Mouse (Mus musculus): Measurements from ENCODE around the gene Il1rl2.
A peak's percentile ranks its signal among the peaks of the same experiment; 100 is the strongest.
"Not testable (repeated sequence)": the region's sequence is repeated elsewhere in the genome, so short reads cannot be mapped to it uniquely, and the experiment has no call there.

Gene Il1rl2

GRCm38 (mm10) chr1:40324457-40324856, at the start of gene Il1rl2:
Il1rl2 (plus strand) TSS chr1:40324610.
- DNase-seq (ENCODE audit: extremely low read depth, low read depth): no peak

GRCm38 (mm10) chr1:40275285-40276013, 49.0 kb upstream of the Il1rl2 start:
- DNase-seq (ENCODE audit: extremely low read depth, low read depth): no peak

- no peak for DNase-seq (ENCODE audit: extremely low read depth, low read depth)
Measured at GRCm38 (mm10) chr1:40277944-40278343, 46.5 kb upstream of the Il1rl2 start.

- DNase-seq (ENCODE audit: extremely low read depth, low read depth): no peak
Measured at GRCm38 (mm10) chr1:40278720-40279119, 45.7 kb upstream of the Il1rl2 start.

DNA sequence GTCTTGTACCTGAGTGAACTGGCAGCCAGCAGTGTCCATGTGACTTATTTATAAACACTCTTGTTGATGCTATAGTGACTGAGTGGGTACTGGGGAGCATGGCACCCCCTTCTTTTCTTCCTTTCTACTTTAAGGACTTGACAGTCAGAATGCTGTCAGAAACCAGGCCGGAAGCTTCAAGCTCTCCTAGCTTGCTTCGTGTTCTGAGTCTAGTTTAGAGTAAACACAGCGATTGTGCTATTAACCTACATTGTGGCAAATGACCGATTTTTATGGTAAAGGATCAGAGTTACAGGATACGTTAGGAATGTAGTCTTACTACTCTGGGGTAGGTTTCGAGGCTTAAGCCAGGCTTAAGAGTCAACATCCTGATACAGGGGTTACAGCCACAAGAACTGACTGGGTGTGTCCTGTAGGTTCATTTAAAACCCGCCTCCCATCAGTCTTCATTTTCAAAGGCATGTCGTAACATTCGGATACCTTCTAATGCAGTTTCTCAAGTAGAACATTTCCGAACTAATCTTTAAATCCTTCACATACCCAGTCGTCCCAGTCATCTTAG, 45.1 kb upstream of the Il1rl2 start:
- no peak for DNase-seq (ENCODE audit: extremely low read depth, low read depth)

DNA sequence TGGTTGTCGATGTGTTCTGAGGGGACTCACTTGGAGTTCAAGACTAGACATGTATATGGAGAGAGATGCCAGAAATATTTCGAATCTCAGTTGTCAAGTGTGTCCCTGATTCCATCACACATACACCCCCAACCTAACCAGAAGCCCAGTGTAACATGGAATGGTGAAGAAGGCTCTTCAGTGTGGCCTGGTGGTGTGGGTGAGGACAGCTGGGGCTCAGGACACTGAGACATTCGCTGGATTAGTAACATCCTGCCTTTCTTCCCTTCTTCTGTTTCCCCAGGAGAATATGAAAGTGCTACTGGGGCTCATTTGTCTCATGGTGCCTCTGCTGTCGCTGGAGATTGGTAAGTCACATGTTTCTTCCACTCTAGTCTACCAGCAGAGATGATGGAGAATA, 42.5 kb upstream of the Il1rl2 start:
- no peak for DNase-seq (ENCODE audit: extremely low read depth, low read depth)

DNA sequence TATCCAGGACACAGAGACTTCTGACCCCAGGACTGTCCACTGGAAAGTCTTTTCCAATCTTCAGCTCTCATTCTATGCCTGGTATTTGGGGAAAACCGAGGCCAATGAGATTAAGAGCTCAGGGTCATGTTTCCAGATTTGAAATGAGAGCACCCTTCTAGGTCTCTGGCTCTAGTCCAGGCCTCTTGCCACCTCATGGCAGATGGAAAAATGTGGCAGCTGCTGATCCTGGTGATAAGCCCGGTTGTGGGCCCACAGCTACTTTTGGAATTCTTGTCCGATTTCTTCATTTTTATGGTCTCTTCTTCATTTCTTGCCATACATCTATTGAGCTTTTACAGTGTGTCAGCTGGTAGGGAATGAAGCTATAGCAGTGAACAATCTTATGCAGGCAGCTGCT, 42.0 kb upstream of the Il1rl2 start:
- no peak for DNase-seq (ENCODE audit: extremely low read depth, low read depth)

- no peak for DNase-seq (ENCODE audit: extremely low read depth, low read depth)
Measured at GRCm38 (mm10) chr1:40283995-40284394, 40.4 kb upstream of the Il1rl2 start.

- DNase-seq (ENCODE audit: extremely low read depth, low read depth): no peak
Measured at GRCm38 (mm10) chr1:40290489-40291255, 33.7 kb upstream of the Il1rl2 start.

GRCm38 (mm10) chr1:40292231-40292630, 32.2 kb upstream of the Il1rl2 start:
- no peak for DNase-seq (ENCODE audit: extremely low read depth, low read depth)

DNA sequence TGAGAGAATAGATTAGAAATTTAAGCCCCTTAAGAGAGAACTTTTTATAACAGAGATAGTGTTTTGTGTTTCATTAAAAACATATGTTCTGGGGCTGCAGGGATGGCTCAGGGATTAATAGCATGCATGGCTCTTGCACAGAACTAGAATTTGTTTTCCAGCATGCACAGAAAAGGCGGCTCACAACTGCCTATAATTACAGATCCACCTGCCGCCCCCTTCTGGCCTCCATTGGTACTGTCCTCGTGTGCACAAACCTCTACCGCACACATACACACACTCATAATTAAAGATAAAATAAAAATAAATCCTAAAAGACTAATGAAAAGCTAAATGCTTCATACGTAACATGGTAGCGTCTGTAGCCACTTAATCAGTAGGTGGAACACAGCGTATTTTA, 30.5 kb upstream of the Il1rl2 start:
- no peak for DNase-seq (ENCODE audit: extremely low read depth, low read depth)

GRCm38 (mm10) chr1:40294824-40295223, 29.6 kb upstream of the Il1rl2 start:
- no peak for DNase-seq (ENCODE audit: extremely low read depth, low read depth)

GRCm38 (mm10) chr1:40298053-40298452, 26.4 kb upstream of the Il1rl2 start:
- no peak for DNase-seq (ENCODE audit: extremely low read depth, low read depth)

- peak; percentile 54 for DNase-seq (ENCODE audit: extremely low read depth, low read depth)
Measured at GRCm38 (mm10) chr1:40303179-40303866, 21.1 kb upstream of the Il1rl2 start.

DNA sequence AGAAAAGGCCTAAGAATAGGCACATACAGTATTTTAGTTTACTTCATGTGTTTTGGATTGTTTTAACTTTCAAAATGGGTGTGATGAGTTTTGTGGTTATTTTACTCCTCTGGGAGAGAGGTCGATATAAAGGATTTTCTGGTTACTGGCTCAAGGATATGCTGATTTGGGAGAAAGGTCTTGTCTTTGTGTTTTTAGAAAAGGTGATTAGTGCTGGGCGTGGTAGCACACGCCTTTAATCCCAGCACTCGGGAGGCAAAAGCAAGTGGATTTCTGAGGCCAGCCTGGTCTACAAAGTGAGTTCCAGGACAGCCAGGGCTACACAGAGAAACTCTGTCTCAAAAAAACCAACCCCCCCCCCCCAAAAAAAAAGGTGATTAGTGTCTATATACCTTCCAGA, 20.1 kb upstream of the Il1rl2 start:
- not testable (repeated sequence) for DNase-seq (ENCODE audit: extremely low read depth, low read depth)

- DNase-seq (ENCODE audit: extremely low read depth, low read depth): no peak
Measured at GRCm38 (mm10) chr1:40306111-40306510, 18.3 kb upstream of the Il1rl2 start.

- no peak for DNase-seq (ENCODE audit: extremely low read depth, low read depth)
Measured at GRCm38 (mm10) chr1:40311123-40311522, 13.3 kb upstream of the Il1rl2 start.

- no peak for DNase-seq (ENCODE audit: extremely low read depth, low read depth)
Measured at GRCm38 (mm10) chr1:40311625-40312024, 12.8 kb upstream of the Il1rl2 start.

GRCm38 (mm10) chr1:40314016-40314415, 10.4 kb upstream of the Il1rl2 start:
- DNase-seq (ENCODE audit: extremely low read depth, low read depth): no peak

GRCm38 (mm10) chr1:40317657-40318056, 6.8 kb upstream of the Il1rl2 start:
- no peak for DNase-seq (ENCODE audit: extremely low read depth, low read depth)

DNA sequence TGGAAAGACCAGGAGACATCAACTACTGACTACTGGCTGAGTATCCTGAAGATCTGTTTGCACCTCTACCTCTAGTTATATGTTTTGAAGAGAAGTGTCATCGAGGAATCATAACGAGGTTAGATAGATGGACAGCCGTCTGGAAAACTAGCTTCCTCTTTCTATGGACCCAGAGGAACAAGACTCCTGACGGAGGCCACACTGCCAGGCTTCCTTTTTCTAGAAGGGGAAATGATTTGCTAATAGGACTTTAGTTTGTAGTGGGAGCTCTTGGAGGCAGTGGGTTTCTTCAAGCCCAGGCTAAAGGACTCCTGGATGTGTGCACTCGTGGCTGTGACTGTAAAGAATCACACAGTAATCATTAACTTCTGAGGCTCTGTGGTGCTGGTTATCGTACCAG, 2.6 kb upstream of the Il1rl2 start:
- peak; percentile 35 for DNase-seq (ENCODE audit: extremely low read depth, low read depth)

DNA sequence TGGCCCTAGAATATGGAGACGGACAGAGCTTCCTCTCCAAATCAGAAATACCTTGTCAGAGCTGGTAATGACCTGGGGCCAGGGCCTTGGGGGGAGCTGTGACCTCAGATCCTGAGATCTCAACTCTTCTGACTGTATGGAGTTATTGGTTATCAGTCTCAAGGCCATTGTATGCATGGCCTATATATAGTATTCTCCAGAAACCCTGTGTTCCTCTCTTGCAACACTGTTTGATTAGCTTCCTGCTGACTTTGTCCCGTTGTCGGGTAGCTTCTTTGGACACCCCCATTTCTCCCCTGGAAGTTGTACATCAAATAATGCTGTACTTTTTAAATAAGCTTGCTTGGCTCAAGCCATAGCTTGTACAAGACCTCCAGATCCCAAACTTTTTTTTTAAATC, 1.9 kb upstream of the Il1rl2 start:
- no peak for DNase-seq (ENCODE audit: extremely low read depth, low read depth)

Data from MEL-GATA-1-ER (cell line).